Mouse (Mus musculus) testis, adult 2 months (tissue): Measurements from ENCODE around the gene Itpr2.

Experiments used
- CTCF ChIP-seq: fragments of 200-500 bp; IDR thresholded peaks from 2 replicates; pipeline ENCODE4 v1.5.1; 2012; ENCODE audit warnings: low read depth, mild to moderate bottlenecking, inconsistent platforms, low read length, moderate library complexity; ENCODE audit not compliant: control insufficient read depth, insufficient read depth, insufficient replicate concordance
- POLR2A ChIP-seq: fragments of 200-500 bp; IDR thresholded peaks from 2 replicates; pipeline ENCODE4 v1.6.1; 2012; ENCODE audit warnings: low read depth, mild to moderate bottlenecking, inconsistent platforms, low read length, moderate library complexity; ENCODE audit not compliant: control insufficient read depth

DNA sequence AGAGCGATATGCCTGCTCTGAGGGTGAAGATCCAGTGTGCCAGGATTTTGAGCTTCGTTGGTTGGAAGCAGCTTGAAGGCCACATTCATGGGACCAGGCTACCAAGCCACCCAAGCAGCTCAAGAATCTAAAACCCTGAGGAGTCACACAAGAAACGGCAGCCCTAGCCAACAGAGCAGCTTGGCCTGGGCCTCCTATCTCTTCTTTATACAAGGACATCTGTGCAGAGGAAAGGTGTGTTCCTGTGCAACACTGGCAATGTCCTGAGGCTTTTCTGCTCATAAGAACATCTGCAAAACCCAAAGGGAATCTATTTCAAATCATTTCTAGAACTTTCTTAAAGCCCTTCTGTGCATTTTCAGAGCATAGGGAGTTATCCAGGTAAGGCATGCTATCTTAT is 274.0 kb downstream of the Itpr2 start:
- TF ChIP-seq CTCF (no peak), POLR2A (no peak)
